Mouse (Mus musculus) heart, embryonic 10.5 days (tissue): ENCODE results near the gene Ddrgk1. TPM values are rescaled to one million over a fixed set of nuclear protein-coding genes. Genes with fewer than 3 reads are reported as not detected.

ENCODE experiments used
- DNase-seq: peaks from one replicate; pipeline ENCODE4 v3.0.0-alpha.2; 2017; ENCODE audit warnings: low spot score
- H3K27ac ChIP-seq: fragments of 300-500 bp; sonication (generic); 2 replicates; pipeline ENCODE4 v1.5.1; 2016; ENCODE audit warnings: mild to moderate bottlenecking
- H3K27me3 ChIP-seq: fragments of 300-500 bp; sonication (generic); 2 replicates; pipeline ENCODE4 v1.6.1; 2016; ENCODE audit warnings: mild to moderate bottlenecking; ENCODE audit not compliant: poor library complexity, insufficient read depth, severe bottlenecking
- H3K36me3 ChIP-seq: fragments of 300-500 bp; sonication (generic); 2 replicates; pipeline ENCODE4 v1.6.1; 2016; ENCODE audit warnings: mild to moderate bottlenecking, moderate library complexity
- H3K4me1 ChIP-seq: fragments of 300-500 bp; sonication (generic); 2 replicates; pipeline ENCODE4 v1.6.1; 2016; ENCODE audit warnings: mild to moderate bottlenecking
- H3K4me3 ChIP-seq: fragments of 300-500 bp; sonication (generic); 2 replicates; pipeline ENCODE4 v1.5.1; 2016; ENCODE audit warnings: mild to moderate bottlenecking, moderate library complexity
- H3K9me3 ChIP-seq: fragments of 300-500 bp; sonication (generic); 2 replicates; pipeline ENCODE4 v1.6.1; 2016; ENCODE audit warnings: mild to moderate bottlenecking, moderate library complexity
- whole genome bisulfite sequencing: fragments of 180-500 bp; shearing (Covaris S2); methylation state at CpG from one replicate; pipeline ENCODE4 v1.1.7; 2016; 5-methylcytosine and 5-hydroxymethylcytosine counted together
- polyA plus RNA-seq: library from polyadenylated mRNA; unstranded; fragments of >200 nt; fragmentation: Nextera tagmentation; extraction: Ambion mirVana; gene quantifications from 2 replicates; pipeline ENCODE4 v1.2.1, GENCODE M21; 2016

Ddrgk1 gene
- polyA plus RNA-seq, 1 experiment from 2014 or later = 54.8 TPM

DNA sequence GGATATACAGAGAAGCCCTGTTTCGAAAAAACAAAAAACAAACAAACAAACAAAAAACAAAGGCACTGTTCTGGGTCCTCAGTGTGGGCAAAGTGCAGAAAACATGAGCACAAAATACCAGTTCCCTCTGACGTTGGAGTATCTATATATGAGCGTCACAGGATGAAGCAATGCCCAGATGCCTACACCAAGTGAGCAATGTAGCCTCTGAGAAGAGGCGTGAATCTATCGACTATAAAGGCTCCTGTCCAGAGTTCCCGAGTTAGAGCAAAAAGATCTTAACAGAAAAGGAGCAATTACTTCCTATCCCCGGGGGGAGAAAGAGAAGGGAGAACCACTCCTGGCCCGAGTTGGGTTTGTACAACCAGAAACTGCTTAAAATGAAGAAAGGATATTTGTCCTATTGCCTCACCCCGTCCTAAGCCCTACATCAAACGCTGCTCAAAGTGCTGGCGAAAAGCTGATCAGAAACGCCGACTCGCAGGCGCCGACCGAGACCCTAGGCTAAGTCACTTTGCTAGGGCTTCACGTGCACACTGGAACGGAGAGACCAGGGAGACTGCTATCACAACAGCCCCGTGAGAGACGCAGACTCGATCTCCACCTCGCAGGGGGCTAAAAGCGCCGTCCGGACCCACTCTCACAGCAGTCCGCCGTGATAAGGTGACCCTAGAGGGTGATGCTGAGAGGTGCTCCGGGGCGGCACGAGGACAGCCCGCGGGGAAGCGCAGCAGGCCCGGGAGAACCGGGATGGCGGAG, 35.2 kb downstream of the Ddrgk1 start:
- Histone ChIP-seq H3K36me3 (peaks cover 31% of the 10 kb centered on the region), H3K4me3 (peak overlapping the region; percentile 99), H3K27ac (peak overlapping the region; percentile 95), H3K27me3 (peaks cover 15% of the 10 kb centered on the region), H3K9me3 (no peaks in the 10 kb centered on the region), H3K4me1 (peaks cover 11% of the 10 kb centered on the region; the same call in 1 of the 2 replicates)
- 2% methylated on average over 37 of the region's 37 CpGs for WGBS
- DNase-seq = peak; percentile 84

DNA sequence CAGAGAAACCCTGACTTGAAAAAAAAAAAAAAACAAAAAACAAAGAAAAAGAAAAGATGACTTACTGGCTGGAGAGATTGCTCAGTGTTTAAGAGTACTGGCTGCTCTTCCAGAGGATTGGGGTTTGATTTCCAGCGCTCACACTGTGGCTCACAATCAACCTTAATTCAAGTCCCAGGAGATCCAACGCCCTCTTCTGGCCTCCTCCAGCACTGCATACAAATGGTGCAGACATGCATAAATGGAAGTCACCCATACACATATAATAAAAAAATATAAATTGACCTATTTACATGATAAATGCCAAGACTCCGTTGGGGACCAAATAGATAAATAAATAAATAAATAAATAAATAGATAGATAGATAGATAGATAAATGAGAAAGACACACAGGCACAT, 36.0 kb downstream of the Ddrgk1 start:
- DNase-seq = no peak
- WGBS = 51% methylated on average over 3 of the region's 3 CpGs
- peak overlapping the region; percentile 99 for H3K4me3 ChIP-seq

GRCm38 (mm10) chr2:130618972-130619371, 45.5 kb downstream of the Ddrgk1 start:
- Histone ChIP-seq H3K9me3 (no peaks in the 10 kb centered on the region), H3K4me3 (no peak overlapping the region), H3K27me3 (no peaks in the 10 kb centered on the region), H3K36me3 (peaks cover 64% of the 10 kb centered on the region), H3K27ac (no peak overlapping the region), H3K4me1 (no peaks in the 10 kb centered on the region)
- WGBS = 87% methylated on average over 7 of the region's 7 CpGs
- DNase-seq = no peak

More for the DNA sequence above, 36.0 kb downstream of the Ddrgk1 start:
- Histone ChIP-seq H3K27me3 (peaks cover 6% of the 10 kb centered on the region), H3K27ac (no peak overlapping the region), H3K4me1 (peaks cover 6% of the 10 kb centered on the region; the same call in 1 of the 2 replicates), H3K36me3 (peaks cover 34% of the 10 kb centered on the region), H3K9me3 (no peaks in the 10 kb centered on the region)

GRCm38 (mm10) chr2:130613091-130613490, 51.4 kb downstream of the Ddrgk1 start:
- H3K9me3 ChIP-seq = no peaks in the 10 kb centered on the region
- no peak for DNase-seq
- no peak overlapping the region for H3K4me3 ChIP-seq
- H3K36me3 ChIP-seq = peaks cover 42% of the 10 kb centered on the region
- H3K4me1 ChIP-seq = no peaks in the 10 kb centered on the region
- WGBS = 61% methylated on average over 3 of the region's 3 CpGs
- no peaks in the 10 kb centered on the region for H3K27me3 ChIP-seq
- H3K27ac ChIP-seq = no peak overlapping the region

Other genes starting within 250 kb of the Ddrgk1 start
- 84.5 and 91.1 TPM in 2 replicates for gene Vps16, start 240.3 kb downstream of the Ddrgk1 start, polyA plus RNA-seq
- 8.2 and 13.6 TPM in 2 replicates for gene Pced1a, start 240.0 kb downstream of the Ddrgk1 start, polyA plus RNA-seq
- 73.3 and 85.5 TPM in 2 replicates for gene Ptpra, start 214.4 kb downstream of the Ddrgk1 start, polyA plus RNA-seq
- gene Mrps26, start 100.9 kb downstream of the Ddrgk1 start, polyA plus RNA-seq = 91.5 and 105 TPM in 2 replicates
- gene Oxt, start 88.5 kb downstream of the Ddrgk1 start, polyA plus RNA-seq = not detected in 2 replicates
- 0.33 and 1.2 TPM in 2 replicates for gene Avp, start 82.1 kb downstream of the Ddrgk1 start, polyA plus RNA-seq
- gene Fastkd5, start 34.6 kb downstream of the Ddrgk1 start, polyA plus RNA-seq = 18.9 and 19.6 TPM in 2 replicates
- 10.8 and 14.2 TPM in 2 replicates for gene Ubox5, start 34.6 kb downstream of the Ddrgk1 start, polyA plus RNA-seq
- gene Lzts3, start 21.9 kb downstream of the Ddrgk1 start, polyA plus RNA-seq = 1.2 and 1.7 TPM in 2 replicates
- gene Itpa, start 3.0 kb upstream of the Ddrgk1 start, polyA plus RNA-seq = 96.9 and 118 TPM in 2 replicates
- 0.09 and 0.10 TPM in 2 replicates for gene Slc4a11, start 32.9 kb upstream of the Ddrgk1 start, polyA plus RNA-seq
- gene 4930402H24Rik, start 241.7 kb upstream of the Ddrgk1 start, polyA plus RNA-seq = 36.8 and 56.0 TPM in 2 replicates
- 5.3 and 5.6 TPM in 2 replicates for gene Atrn, start 241.8 kb upstream of the Ddrgk1 start, polyA plus RNA-seq